Mouse (Mus musculus): Measurements from ENCODE around the gene Babam2.

Babam2 gene

DNA sequence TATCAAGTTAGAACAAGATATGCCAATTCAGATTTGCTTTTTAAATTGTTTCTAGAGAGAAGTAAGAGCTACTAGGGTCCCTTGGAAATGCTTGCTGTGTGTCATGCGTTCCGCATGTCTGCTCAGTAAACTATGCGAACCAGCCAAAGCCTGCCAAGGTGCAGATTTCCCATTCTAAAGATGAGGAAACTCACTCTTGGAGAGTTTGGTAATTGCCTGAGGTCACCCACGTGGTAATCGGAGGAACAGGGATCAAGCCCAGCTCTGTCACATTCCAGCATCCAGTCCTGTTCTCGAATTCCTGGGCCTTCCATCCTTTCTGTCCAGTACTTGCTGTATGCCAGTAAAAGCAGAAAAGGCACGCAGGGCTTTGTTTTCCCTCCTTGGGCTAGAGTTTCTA lies 345.7 kb downstream of the Babam2 start:
- no peak for DNase-seq (ENCODE audit: low read depth)

DNA sequence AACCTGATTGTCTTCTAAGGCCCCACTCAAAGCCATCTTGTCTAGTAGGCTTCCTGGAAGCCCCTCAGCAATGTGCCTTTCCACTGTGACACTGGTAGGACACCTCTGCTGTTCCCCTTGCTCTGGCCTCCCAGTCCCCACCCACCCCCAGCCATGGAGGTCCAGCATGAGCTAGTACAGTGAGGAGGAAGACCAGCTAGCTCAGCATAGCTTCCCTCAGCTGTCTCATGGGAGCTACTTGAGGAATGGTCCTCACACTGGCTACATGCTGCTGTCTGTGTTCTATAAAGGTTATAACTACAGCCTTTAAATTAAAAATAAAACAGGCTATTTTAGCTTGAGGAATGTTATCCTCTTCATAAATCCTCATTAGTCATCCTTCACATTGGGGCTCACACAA lies 346.5 kb downstream of the Babam2 start:
- no peak for DNase-seq (ENCODE audit: low read depth)

DNA sequence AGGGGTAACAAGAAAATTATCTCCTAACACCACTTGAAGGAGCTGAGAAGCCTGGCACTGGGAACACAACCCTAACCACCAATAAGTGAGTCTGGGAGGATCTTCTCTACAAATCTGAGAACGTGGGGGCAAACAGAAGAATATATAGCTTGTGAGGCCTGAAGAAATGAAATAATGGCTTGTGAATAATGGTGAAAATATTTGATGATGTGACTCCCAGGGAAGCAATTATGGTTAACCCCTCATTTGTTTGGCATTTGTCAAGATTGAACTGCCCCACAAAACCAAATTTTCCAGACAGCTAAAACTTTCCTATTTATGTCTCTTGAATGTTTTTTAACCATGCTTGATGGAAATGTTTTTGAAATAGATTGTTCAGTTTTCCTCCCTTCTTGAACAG lies 354.4 kb downstream of the Babam2 start:
- DNase-seq (ENCODE audit: low read depth): no peak

DNA sequence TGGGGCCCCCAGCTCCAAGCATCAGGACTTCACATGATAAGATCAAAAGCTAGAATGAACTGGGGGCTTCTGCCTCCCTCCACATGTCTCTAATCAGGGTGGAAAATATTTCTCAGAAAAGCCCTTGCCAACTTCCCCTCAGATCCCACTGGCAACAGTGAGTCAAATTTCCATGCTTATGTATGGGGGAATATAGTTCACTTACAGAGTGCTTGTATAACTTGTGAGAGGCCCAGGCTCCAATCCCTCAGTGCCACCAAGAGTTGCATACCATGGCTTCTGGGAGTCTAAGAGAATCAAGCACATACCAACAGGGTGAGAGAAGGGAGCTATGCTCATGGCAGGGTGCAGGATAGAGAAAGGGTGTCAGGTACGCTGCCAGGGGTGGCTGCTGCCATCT lies 355.0 kb downstream of the Babam2 start:
- DNase-seq (ENCODE audit: low read depth): no peak

DNA sequence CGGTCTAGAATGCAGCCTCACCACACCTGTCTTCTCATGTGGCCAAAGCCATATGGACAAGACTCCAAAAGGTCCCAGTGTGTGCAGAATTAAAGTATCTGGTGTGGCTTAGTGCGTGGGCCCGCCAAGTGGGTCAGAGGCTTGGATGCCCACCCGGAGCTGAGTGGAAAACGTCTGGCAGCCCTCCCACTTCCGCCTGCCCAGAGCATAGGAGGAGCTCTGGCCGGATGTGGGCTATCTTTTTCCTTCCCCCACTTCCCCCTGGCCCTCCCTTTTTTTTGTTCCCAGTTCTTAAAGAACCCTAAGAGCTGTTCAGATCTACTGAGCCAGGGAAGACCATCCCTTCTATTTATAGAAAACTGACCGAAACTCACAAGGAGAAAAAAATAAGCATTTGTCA lies 356.0 kb downstream of the Babam2 start:
- DNase-seq (ENCODE audit: low read depth): no peak

DNA sequence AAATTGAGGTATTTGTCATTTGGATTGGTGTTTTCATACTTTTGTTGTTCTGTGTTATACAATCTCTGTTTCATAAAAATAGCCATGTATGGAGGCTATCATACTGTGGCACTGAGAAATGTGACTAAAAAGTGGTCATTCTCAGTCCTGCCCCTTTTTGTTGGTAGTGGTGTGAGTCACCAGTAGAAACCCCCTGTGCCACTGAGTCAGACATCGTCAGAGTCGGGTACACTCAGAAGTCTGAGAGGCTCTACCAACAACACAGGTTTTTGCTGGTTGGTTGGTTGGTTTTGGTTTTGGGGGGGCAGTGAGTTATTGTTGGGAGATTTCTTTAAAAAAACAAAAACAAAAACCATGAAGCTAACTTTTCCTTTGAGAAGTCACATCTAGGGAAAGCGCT lies 358.2 kb downstream of the Babam2 start:
- DNase-seq (ENCODE audit: low read depth): no peak

DNA sequence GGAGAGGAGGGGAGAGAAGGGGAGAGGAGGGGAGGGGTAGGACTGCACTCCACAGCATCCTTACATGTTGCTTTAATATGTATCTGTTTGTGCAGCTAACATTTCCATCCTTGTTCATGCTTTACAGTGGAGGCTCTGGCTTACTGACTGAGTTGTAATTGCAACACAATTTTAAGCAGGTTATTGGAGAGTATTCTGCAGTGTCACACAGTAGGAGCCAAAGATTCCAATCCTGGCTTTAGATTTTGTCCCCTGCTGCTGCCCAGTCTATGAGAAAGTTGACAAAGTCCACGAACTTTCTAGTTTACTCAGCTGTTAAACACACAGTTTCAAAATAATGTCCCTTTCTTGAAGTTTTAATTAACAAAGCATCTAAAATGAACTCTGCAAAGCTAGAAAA lies 358.6 kb downstream of the Babam2 start:
- no peak for DNase-seq (ENCODE audit: low read depth)

DNA sequence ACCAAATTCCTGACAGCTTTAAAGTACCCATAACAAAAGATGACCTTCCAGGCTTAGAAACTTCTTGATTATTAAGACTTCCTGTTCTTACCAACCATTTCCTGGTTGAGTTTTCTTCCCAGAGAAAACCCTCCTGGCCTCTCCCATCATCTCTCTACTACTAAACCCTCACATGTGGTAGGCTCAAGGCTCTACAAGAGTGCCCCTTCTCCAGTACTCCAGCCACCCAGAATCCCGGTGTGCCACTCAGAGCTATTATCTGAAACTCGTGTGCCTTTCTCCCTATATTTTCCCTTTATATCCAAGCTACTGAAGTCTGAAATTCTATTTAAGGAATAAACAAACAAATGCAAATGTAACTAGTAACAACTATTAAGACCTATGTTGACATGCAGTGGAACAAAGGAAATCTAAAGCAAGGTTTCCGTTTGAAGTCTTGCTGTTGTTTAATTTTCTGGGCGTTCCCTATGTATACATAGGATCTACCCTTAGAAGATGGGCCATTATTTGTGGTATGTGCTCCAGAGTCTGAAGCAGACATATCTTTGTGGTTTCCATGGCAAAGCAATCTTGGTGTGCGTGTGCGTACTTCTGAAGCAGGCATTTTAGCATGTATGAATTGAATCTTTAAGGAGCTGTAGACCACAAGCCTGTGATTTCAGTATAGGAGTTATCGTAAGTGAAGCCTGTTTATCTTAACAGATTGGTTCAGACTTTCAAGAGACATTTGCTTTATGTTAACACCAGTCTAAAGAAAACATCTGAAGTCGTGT lies 361.2 kb downstream of the Babam2 start:
- DNase-seq (ENCODE audit: low read depth): no peak

DNA sequence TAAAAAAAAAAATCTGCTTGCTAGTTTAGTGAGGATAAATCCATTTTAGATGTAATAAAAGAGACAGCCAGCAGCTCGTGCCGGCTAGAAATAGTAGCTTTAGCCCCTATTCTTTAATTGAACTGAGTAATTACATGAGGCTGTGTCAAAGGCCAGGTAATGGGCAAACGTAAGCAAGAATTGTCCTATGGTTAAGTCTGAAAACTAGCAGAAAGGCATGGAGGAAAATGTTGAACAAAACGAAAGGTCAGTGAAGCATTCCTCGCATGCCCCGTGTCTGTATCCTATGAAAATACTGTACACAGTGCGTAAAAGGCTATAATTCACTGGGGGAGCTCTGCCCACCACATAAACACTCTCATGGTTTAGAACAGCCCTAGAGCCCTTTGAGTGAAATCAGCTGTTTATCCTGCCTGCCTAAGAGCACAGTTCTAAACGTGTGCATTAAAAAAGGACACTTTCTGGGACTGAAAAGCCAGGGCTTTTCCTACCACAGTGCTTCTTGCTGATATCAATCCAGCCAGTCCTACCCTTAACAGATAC lies 361.8 kb downstream of the Babam2 start:
- DNase-seq (ENCODE audit: low read depth): no peak

DNA sequence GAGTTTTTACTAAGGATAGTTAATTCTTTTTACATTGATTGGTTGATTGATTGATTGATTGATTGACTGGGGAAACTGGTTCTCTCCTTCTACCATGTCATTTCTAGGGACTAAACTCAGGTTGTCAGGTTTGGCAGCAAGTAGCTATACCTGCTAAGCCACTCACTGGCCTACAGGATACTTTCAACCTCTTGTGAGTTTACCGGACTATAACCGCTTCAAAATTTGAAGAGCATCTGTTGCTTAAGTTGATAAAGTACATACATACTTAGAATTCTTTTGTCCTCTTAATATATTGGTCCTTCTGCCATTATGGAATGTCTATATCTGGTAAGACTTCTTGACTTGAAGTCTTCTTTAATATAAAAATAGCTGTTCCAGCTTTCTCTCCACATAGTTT lies 363.0 kb downstream of the Babam2 start:
- no peak for DNase-seq (ENCODE audit: low read depth)

DNA sequence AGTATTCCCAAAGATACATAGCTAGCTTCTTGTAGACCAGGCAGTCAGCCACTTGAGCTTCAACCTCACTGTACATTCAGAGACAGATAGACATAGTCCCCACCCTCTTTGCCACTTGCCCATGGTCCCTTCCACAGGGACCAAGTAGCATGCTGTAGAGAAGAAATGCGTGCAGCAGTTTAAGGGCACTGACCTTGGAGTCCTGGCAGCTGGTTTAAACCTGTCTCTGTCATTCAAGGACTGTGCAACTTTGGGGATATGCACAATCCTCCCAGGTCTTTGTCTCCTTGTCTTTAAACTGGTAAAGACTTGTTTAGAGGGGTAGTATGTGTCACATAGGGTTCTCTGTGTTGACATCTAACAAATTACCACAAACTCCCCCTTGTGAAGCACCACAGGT lies 364.4 kb downstream of the Babam2 start:
- DNase-seq (ENCODE audit: low read depth): no peak

DNA sequence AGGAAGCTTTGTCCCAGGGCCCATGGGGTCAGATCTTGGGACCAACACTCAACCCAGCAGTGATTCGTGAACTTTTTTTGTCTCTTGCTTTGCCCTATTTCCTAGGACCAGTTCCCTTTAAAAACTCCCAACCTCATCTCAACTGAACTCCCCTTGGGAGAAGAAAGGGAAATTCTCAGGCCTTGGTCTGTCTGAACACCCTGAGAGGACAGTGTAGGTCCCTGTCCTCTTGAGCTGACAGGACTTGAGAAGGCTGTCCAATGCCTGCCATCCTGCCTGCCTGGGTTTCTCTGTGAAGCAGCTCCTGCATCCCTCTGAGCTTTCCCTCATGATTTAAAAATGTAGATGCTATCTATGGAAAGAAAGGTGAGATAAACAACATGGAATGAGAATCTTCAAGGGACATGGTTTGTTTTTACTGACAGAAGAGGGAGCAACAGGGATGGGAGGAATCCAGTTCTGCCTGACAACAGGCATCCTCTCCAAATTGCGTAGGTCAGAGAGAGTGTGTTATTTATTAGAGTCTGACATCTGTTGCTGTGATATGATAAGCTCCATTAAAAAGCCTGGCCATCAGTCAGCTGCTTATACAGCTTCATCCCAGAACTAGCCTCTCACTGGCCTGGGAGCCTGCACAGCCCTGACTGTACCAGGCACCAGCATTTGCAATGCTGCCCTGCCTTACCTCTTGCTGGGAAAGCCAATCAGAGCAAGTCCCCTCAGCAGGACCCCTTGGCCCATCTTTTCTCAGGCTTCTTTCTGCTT lies 367.0 kb downstream of the Babam2 start:
- no peak for DNase-seq (ENCODE audit: low read depth)

DNA sequence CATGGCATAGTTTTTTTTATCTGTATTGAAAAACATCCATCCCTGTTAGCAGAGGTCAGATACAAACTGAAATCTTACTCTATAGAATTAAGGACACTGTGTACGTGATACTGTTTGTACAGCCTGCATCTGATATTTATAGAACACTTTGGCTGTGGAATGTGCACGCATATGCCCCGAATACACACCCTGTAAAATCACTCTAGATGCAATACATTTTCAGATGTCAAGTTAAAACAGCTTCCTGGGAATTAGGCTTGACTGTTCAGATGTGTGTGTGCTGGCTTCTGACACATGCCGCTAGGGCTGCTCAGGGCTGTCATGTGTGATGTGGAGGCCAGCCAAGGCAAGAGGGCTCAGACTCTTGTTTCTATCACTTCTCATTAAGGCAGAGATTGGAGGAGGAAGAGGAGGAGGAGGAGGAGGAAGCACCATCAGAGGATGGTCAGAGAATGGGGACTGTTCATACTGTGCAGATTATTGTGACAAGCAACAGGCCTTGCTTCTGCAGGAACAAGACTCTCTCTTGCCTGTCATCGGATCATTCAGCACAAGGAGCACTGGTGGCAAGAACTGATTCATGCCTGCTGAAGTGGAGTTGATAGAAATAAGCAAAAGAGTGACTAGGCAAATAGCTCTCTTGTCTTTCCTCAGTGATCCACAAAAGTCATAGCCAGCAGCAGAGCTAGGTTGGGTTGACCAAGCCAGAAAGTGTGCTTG lies 368.7 kb downstream of the Babam2 start:
- no peak for DNase-seq (ENCODE audit: low read depth)

DNA sequence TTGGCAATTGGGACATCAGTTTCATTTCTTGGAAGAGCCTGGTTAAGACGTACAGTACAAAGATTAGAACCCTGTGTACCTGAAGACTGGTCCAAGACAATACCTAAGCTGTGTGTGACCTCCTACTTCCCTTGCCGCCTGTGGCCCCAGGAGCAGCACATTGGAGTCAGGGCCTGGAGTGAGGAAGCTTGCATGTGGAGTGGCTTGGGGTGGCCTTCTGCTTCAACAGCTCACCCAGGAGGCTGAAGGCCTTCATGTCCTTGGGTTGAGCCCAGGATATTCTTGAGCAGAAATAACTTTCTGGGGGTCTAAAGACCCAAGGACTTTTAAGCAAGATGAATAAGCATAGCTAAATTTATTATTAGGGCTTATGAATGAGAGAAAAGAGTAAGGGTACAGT lies 369.4 kb downstream of the Babam2 start:
- no peak for DNase-seq (ENCODE audit: low read depth)

DNA sequence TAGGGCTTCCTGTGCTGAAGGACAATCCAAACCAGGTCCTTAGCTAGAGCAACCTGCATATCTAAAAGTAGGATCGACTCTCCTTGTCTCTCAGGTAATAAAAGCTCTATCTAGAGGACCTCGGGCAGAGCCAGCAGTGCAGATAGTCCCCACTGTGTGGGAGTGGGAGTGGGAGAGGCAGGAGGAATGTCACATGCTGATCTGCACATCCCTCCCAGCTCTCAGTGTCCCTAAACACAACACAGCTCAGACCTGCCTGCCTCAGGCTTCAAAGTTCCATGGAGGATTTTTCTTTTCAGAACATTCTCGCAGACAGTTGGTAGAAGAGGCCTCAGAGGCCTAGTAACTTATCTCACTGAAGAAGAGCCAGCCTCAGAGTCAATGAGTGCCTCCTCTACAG lies 371.1 kb downstream of the Babam2 start:
- DNase-seq (ENCODE audit: low read depth): no peak

DNA sequence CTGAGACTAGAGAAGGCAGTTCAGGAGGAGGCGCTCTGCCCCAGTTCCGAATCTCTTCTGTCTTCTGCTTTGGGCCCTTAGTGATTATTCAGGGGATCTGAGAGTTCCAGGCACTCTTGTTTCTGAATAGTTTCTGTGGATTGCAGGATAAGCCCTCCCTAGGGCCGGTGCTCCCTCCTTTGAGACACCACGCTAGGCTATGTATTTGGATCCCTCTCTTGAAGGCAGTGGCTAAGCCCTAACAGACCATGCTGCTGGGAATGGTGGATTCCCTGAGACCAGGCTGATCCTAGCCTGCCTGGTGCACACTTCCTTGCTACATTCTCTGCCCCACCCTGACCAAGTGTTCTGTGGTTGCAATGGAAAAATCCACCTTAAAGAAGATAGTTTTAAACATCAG lies 371.6 kb downstream of the Babam2 start:
- no peak for DNase-seq (ENCODE audit: low read depth)

DNA sequence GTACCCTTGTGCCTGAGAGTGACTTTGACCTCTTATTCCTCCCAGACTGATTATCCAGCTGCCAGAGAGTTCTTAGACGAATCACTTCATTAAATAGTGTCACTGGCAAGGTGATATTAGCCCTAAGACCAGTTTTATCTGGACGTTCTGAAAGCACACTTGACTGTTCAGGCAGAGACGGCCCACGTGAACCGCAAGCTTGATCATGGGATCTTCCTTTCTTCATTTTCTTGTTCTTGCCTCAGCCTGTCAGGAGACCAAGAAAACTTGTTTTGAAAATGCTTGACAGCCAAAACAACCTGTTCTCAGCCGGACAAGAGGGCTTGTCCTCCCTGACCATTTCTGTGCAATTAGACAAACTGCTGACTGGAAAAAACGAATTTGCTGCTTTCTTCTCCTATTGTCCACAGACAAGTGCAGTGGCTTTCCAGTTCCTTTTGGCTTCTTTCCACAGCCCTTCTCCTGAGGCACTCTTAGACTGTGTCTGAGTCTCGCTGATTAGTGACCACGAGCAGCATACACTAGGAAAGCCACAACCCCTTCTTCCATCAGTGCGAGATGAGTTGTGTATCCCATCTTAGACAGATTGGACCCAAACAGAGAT lies 372.2 kb downstream of the Babam2 start:
- no peak for DNase-seq (ENCODE audit: low read depth)

DNA sequence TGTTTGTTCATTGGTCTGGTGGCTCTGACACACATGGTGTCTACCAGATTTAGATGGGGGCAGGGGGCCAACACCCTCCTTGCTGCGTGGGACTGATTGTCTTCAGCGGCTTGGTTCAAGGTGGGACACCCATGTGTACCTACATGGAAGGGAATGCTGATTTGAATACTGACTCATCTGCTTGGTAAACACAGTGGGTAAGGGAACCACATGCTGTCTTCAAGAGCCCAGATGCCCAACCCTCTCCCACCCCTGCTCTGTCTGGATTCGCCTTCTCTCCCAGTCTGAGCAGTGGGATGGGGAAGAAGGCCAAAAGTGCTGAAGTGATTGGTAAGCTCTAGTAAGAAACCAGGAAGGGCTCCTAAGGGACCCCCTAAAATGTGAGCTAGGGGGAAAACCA lies 373.3 kb downstream of the Babam2 start:
- no peak for DNase-seq (ENCODE audit: low read depth)

DNA sequence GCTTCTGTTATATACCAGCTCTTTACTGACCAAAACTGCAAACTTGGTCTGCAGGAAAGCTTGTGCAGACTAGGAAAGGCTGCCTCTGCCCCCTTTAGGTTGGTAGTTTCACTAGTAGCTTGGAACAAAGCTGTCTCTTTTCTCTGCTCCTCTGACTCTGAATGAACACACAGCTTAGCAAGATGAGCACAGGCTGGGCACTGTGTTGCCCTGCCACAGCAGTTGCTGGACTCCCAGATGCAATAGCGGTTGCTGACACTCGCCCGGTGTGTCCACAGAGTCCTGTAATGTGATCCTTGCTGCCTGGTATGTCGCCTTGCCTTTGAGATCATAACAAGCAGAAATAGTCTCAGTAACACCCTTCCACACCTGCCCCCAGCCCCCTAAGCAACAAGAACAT lies 373.8 kb downstream of the Babam2 start:
- DNase-seq (ENCODE audit: low read depth): no peak

DNA sequence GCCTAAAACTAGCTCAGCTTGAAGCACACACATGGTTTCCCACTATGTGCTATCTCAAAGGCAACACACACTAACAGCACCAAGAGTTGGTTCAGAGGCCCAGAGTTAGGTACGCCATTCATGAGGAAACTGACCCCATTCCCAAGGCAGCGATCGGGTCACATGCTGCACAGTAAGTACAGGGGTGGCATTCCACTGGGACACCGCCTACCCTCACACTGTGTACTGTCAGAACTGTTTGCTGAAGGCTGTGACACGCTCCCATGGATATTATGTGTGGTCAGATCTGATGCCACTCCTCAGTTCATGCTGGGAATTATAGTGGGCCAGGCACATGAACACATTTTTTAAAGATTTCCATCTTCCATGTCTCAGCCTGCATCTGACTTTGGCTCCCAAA lies 374.3 kb downstream of the Babam2 start:
- DNase-seq (ENCODE audit: low read depth): no peak

DNA sequence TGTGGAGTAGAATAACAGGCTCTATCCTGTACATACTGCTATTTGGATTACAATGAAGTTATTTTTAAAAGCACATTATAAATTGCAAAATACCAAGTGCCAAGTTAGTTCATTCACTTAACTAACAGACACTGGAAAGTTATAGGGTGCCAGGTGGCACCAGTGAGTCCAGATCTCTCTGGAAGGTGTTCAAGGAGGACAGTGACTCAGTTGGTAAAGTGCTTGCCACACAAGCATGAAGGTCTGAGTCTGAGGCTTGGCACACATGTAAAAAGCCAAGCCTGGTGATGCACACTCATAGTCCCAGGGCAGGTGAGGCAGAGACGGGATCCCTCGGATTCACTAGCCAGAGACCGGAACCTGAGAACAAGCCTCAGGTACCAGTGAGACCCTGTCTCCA lies 375.4 kb downstream of the Babam2 start:
- DNase-seq (ENCODE audit: low read depth): no peak

DNA sequence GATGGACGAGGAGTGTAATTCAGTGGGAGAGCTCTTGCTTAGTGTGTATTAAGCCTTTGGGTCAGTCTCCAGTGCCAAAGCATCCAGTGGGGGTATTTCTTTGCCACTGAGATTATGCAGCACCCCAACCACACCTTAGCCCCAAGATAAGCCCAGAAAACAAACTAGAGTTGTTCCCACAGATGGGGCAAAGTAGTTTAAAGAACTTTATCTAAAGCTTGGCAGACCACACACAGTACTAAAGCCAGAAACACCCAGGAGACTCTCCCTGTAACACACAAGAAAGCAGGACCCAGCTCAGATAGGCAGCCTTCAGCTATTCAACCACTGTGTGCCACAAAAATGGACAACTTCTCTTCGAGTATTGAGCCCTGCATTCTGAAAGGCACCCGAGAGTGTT lies 376.6 kb downstream of the Babam2 start:
- no peak for DNase-seq (ENCODE audit: low read depth)
